Mouse (Mus musculus) kidney, postnatal 0 days (tissue): ENCODE measurements at regions not wholly inside any gene's neighbourhood (a gene's known extent, or its start where the extent isn't known, plus 50 kb on each side); places are given as distances from the start of the nearest gene placed in this dataset.

Source experiments
- ATAC-seq: fragments of 200-750 bp; cut with Nextera tagmentation; replicated peaks from 2 replicates; pipeline ENCODE4 v1.8.0; 2017; ENCODE audit warnings: low read depth, moderate number of reproducible peaks, moderate TSS enrichment, moderate library complexity; ENCODE audit not compliant: low FRiP score
- DNase-seq: peaks from one replicate; pipeline ENCODE4 v3.0.0-alpha.2; 2016; ENCODE audit warnings: low spot score
- H3K27ac ChIP-seq: fragments of 300-500 bp; sonication (generic); 2 replicates; pipeline ENCODE4 v1.5.1; 2014; ENCODE audit warnings: mild to moderate bottlenecking
- H3K27me3 ChIP-seq: fragments of 300-500 bp; sonication (generic); 2 replicates; pipeline ENCODE4 v1.6.1; 2014; ENCODE audit warnings: low read length, mixed read lengths; ENCODE audit not compliant: insufficient read depth
- H3K36me3 ChIP-seq: fragments of 300-500 bp; sonication (generic); 2 replicates; pipeline ENCODE4 v1.6.1; 2014; ENCODE audit warnings: low read length, mixed read lengths; ENCODE audit not compliant: insufficient read depth
- H3K4me1 ChIP-seq: fragments of 300-500 bp; sonication (generic); replicated peaks from 2 replicates; pipeline ENCODE4 v1.6.1; 2014; ENCODE audit warnings: antibody characterized with exemption, low read length, mixed read lengths; ENCODE audit not compliant: insufficient read depth
- H3K4me2 ChIP-seq: fragments of 300-500 bp; sonication (generic); 2 replicates; pipeline ENCODE4 v1.6.1; 2014; ENCODE audit warnings: mild to moderate bottlenecking, low read length, moderate library complexity, mixed read lengths
- H3K4me3 ChIP-seq: fragments of 300-500 bp; sonication (generic); replicated peaks from 2 replicates; pipeline ENCODE4 v1.5.1; 2014; ENCODE audit warnings: low read depth, low read length
- H3K9ac ChIP-seq: fragments of 300-500 bp; sonication (generic); 2 replicates; pipeline ENCODE4 v1.6.1; 2014; ENCODE audit warnings: low read depth, low read length
- H3K9me3 ChIP-seq: fragments of 300-500 bp; sonication (generic); replicated peaks from 2 replicates; pipeline ENCODE4 v1.6.1; 2016; ENCODE audit warnings: low read length, inconsistent platforms, mixed read lengths
- CTCF ChIP-seq: IDR thresholded peaks from 2 replicates; pipeline ENCODE4 v1.5.1; 2016; ENCODE audit warnings: antibody characterized with exemption, low read depth, mild to moderate bottlenecking, moderate library complexity
- WGBS: fragments of 180-500 bp; shearing (Covaris S2); extraction: QIAGEN DNeasy Blood & Tissue Kit; methylation state at CpG from one replicate; pipeline ENCODE4 v1.1.7; 2014; 5-methylcytosine and 5-hydroxymethylcytosine counted together

DNA sequence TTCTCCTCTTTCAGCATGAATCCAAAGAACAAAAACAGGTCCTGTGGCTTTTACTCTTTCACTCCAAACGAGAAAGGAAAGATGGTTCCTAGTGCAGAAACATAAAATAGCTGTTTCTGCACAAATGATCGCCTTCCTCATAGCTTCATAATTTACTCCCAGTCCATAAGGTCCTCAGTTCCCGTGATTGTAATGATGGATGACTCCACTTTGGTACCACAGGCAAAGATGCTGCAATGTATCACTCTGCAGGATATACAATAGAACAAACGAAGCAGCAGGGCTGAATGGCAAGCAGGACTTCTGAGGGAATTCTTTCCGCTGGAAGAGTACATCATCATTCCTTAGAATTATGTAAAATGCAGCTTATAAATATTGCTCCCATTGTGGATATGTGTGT, 652.8 kb downstream of the Robo2 start:
- Histone ChIP-seq H3K4me2 (no peak overlapping the region), H3K27me3 (no peaks in the 10 kb centered on the region), H3K36me3 (no peaks in the 10 kb centered on the region), H3K27ac (no peak overlapping the region), H3K4me3 (no peak overlapping the region), H3K4me1 (no peaks in the 10 kb centered on the region), H3K9ac (no peak overlapping the region), H3K9me3 (no peaks in the 10 kb centered on the region)
- 60% methylated on average over 5 of the region's 5 CpGs for WGBS
- ATAC-seq (no peak), DNase-seq (no peak)
- TF ChIP-seq CTCF: no peak

DNA sequence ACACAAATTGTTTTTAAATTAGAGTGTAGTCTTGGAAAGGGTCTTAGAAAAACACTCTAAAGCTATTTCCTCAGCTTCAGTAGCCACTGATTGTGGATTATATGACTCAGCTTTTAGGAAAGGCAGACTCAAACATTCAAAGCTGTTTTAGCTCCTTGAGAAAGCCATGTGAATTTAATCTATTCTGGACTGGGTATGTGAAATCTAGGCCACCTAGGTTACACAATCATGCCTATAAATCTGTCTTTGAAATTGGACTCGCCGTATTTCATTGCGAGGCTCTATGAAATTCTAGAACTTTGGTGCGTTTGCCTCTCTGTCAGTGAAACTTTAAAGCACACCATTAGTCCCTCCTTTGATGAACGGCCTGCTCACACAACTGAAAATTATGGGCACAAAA, 657.3 kb downstream of the Robo2 start:
- Histone ChIP-seq H3K27ac (no peak overlapping the region), H3K9me3 (no peaks in the 10 kb centered on the region), H3K4me3 (no peak overlapping the region), H3K36me3 (no peaks in the 10 kb centered on the region), H3K4me2 (no peak overlapping the region), H3K4me1 (no peaks in the 10 kb centered on the region), H3K27me3 (no peaks in the 10 kb centered on the region), H3K9ac (no peak overlapping the region)
- no peak for TF ChIP-seq CTCF
- DNase-seq (peak; percentile 61), ATAC-seq (no peak)
- WGBS: 18% methylated on average over 5 of the region's 5 CpGs

DNA sequence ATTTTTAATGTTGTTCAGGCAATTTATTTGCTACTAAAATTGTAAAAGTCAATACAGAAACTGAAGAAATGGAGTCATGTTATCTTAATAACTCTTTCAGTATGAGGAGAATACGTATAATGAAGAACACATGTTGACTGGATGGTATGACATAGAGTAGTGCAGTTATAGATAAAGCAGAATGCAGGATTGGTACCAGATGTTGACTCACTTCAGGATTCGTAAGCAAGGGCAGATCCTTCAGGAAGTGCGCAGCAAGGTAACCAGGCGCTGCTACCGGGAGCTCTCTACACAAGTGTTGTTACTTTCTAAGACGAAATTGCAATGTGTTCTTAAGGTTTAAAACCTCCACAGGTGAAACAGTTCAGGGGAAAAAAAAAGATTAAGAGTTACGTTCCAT, 683.3 kb downstream of the Robo2 start:
- 90% methylated on average over 7 of the region's 7 CpGs for WGBS
- Histone ChIP-seq H3K36me3 (no peaks in the 10 kb centered on the region), H3K27ac (no peak overlapping the region), H3K9me3 (no peaks in the 10 kb centered on the region), H3K4me1 (no peaks in the 10 kb centered on the region), H3K9ac (no peak overlapping the region), H3K4me3 (no peak overlapping the region), H3K27me3 (no peaks in the 10 kb centered on the region), H3K4me2 (no peak overlapping the region)
- ATAC-seq: no peak
- no peak for DNase-seq
- no peak for TF ChIP-seq CTCF

DNA sequence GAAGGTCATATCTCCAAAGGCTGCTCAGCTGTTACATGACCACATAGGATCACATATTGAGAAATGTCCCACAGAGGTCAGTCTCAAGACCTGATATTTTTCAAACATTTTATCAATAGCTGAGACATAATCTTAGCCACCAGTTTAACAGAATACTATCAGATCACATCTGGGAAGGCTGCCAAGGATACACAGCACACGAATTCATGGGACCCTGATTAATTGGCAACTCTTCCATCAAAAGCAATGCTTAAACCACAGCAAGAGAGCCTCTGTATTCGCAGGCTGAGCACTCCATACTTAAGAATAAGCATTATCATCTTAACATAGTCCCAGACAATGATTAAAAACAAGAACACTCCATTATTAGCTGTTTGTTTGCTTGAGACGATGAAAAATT, 691.9 kb downstream of the Robo2 start:
- TF ChIP-seq CTCF: no peak
- no peak for ATAC-seq
- WGBS: 59% methylated on average over 3 of the region's 3 CpGs

DNA sequence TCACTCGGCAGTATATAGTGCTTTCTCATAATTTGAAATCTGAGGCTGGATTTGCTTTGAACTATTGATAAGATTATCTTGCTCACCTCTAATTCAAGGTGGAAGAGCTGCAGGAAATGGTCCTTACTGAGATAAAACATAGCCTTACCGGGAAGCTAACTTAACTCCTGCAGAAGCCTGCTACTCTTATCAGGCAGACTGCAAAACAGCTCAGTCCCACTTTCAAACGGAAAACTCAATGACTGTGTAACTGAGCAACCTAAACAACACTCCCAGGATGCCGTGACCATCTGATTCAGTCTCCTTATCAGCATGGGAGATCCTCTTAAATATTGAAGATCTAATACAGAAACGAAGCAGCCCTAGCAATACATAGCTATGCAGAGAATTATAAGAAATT, 695.3 kb downstream of the Robo2 start:
- Histone ChIP-seq H3K27me3 (no peaks in the 10 kb centered on the region), H3K9ac (no peak overlapping the region), H3K27ac (no peak overlapping the region), H3K36me3 (no peaks in the 10 kb centered on the region), H3K9me3 (no peaks in the 10 kb centered on the region), H3K4me2 (no peak overlapping the region), H3K4me3 (no peak overlapping the region), H3K4me1 (no peaks in the 10 kb centered on the region)
- DNase-seq (no peak), ATAC-seq (no peak)
- TF ChIP-seq CTCF: no peak
- 66% methylated on average over 5 of the region's 5 CpGs for WGBS

More for the DNA sequence above, 691.9 kb downstream of the Robo2 start:
- no peaks in the 10 kb centered on the region for H3K36me3 ChIP-seq
- H3K4me3 ChIP-seq: no peak overlapping the region
- H3K9ac ChIP-seq: no peak overlapping the region
- H3K9me3 ChIP-seq: no peaks in the 10 kb centered on the region
- no peak overlapping the region for H3K27ac ChIP-seq
- H3K4me1 ChIP-seq: no peaks in the 10 kb centered on the region
- H3K27me3 ChIP-seq: no peaks in the 10 kb centered on the region
- DNase-seq: no peak
- H3K4me2 ChIP-seq: no peak overlapping the region

DNA sequence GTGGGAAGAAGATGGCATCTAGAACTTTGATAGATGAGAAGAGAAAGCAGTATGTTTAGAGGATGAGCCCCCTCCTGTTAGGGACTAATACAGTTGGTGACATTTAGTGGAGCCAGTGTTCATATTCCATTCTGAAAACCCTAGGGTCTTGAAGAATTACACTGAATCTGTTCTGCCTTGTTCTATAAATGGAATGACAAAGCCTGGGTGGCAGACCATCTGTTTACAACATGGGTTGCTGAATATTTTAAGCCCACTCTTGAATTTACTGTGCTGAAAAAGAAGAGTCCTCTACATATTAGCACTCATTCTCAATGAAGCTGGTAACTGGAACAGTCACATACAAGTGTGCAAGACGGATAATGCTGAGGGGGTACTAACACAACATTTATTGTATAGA, 704.6 kb downstream of the Robo2 start:
- Histone ChIP-seq H3K36me3 (no peaks in the 10 kb centered on the region), H3K4me1 (no peaks in the 10 kb centered on the region), H3K27ac (no peak overlapping the region), H3K9ac (no peak overlapping the region), H3K27me3 (no peaks in the 10 kb centered on the region), H3K9me3 (no peaks in the 10 kb centered on the region), H3K4me3 (no peak overlapping the region), H3K4me2 (no peak overlapping the region)
- TF ChIP-seq CTCF: no peak
- WGBS: 89% methylated on average over 1 of the region's 1 CpGs
- ATAC-seq: no peak
- DNase-seq: no peak

DNA sequence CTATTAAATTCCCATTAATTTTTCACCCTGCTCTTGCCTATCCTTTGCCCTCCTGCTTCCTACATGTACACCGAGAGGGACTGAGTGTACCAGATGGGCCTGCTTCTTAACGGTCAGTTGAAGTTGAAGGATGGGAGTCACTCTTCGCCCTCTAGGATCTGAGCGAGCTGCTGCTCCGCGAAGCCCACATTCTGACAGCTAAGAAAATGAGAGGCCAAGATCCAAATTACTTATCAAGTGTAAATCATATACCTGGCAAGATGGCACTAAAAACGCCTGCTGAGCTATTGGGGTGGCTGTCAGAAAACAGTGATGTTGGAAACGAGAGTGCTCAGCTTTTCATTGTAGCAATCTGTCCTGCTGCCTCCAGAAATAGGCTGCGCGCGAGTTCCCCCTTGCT, 722.4 kb downstream of the Robo2 start:
- 48% methylated on average over 11 of the region's 11 CpGs for WGBS
- no peak for TF ChIP-seq CTCF
- Histone ChIP-seq H3K36me3 (no peaks in the 10 kb centered on the region), H3K4me2 (no peak overlapping the region), H3K27ac (no peak overlapping the region), H3K4me3 (no peak overlapping the region), H3K4me1 (no peaks in the 10 kb centered on the region), H3K27me3 (no peaks in the 10 kb centered on the region), H3K9me3 (no peaks in the 10 kb centered on the region), H3K9ac (no peak overlapping the region)
- ATAC-seq (no peak), DNase-seq (no peak)
